Mouse (Mus musculus): ENCODE results near the gene AC170998.1. TPM values are rescaled to one million over a fixed set of nuclear protein-coding genes. Genes with fewer than 3 reads are reported as not detected.

Gene AC170998.1
- polyA plus RNA-seq, 1 experiment from 2014 or later, result 2.3 TPM

Other genes starting within 250 kb of the AC170998.1 start
- 36.3 and 40.5 TPM in 2 replicates for gene Fkbp5, start 208.6 kb upstream of the AC170998.1 start, polyA plus RNA-seq (2015; fragmentation: Nextera tagmentation; extraction: Ambion mirVana)
- gene Armc12, start 195.3 kb upstream of the AC170998.1 start, polyA plus RNA-seq (2015; fragmentation: Nextera tagmentation; extraction: Ambion mirVana), result not detected in 2 replicates
- not detected in 2 replicates for gene Clpsl2, start 176.7 kb upstream of the AC170998.1 start, polyA plus RNA-seq (2015; fragmentation: Nextera tagmentation; extraction: Ambion mirVana)
- not detected in 2 replicates for gene Clps, start 165.3 kb upstream of the AC170998.1 start, polyA plus RNA-seq (2015; fragmentation: Nextera tagmentation; extraction: Ambion mirVana)
- 13.1 and 16.6 TPM in 2 replicates for gene Lhfpl5, start 150.4 kb upstream of the AC170998.1 start, polyA plus RNA-seq (2015; fragmentation: Nextera tagmentation; extraction: Ambion mirVana)
- 84.9 and 91.4 TPM in 2 replicates for gene Srpk1, start 103.4 kb upstream of the AC170998.1 start, polyA plus RNA-seq (2015; fragmentation: Nextera tagmentation; extraction: Ambion mirVana)
- gene Slc26a8, start 35.9 kb upstream of the AC170998.1 start, polyA plus RNA-seq (2015; fragmentation: Nextera tagmentation; extraction: Ambion mirVana), result 1.6 and 2.1 TPM in 2 replicates
- 23.2 TPM in 2 replicates for gene Mapk14, start 34.8 kb upstream of the AC170998.1 start, polyA plus RNA-seq (2015; fragmentation: Nextera tagmentation; extraction: Ambion mirVana)
- 0.82 and 0.85 TPM in 2 replicates for gene Mapk13, start 43.2 kb downstream of the AC170998.1 start, polyA plus RNA-seq (2015; fragmentation: Nextera tagmentation; extraction: Ambion mirVana)
- gene Brpf3, start 75.0 kb downstream of the AC170998.1 start, polyA plus RNA-seq (2015; fragmentation: Nextera tagmentation; extraction: Ambion mirVana), result 5.3 and 8.5 TPM in 2 replicates
- 0.06 TPM in 1 of 2 replicates, not detected in the other for gene Pnpla1, start 132.3 kb downstream of the AC170998.1 start, polyA plus RNA-seq (2015; fragmentation: Nextera tagmentation; extraction: Ambion mirVana)
- 3.0 and 4.0 TPM in 2 replicates for gene 4930539E08Rik, start 189.2 kb downstream of the AC170998.1 start, polyA plus RNA-seq (2015; fragmentation: Nextera tagmentation; extraction: Ambion mirVana)
- gene Pxt1, start 217.8 kb downstream of the AC170998.1 start, polyA plus RNA-seq (2015; fragmentation: Nextera tagmentation; extraction: Ambion mirVana), result not detected in 2 replicates
- gene Kctd20, start 225.9 kb downstream of the AC170998.1 start, polyA plus RNA-seq (2015; fragmentation: Nextera tagmentation; extraction: Ambion mirVana), result 92.4 and 93.4 TPM in 2 replicates

All from midbrain, embryonic 16.5 days (tissue).